Mouse (Mus musculus) heart, postnatal 36 days (tissue): ENCODE measurements around the gene Irgm2. TPM values are rescaled to one million over a fixed set of nuclear protein-coding genes. Genes with fewer than 3 reads are reported as not detected.

Experiments
- DNase-seq, 2 experiments: peaks; one replicate each; pipeline ENCODE4 v3.0.0; 2021 to 2022
- intact Hi-C: fragments of 180-260 bp; cut with DNase I; formaldehyde crosslinking; loops from one replicate; pipeline ENCODE4 v1.15.1; 2025
- total RNA-seq, 2 experiments: library from RNA; stranded (reverse); gene quantifications; 2 replicates each; pipeline ENCODE4 v1.2.3; 2021

Gene Irgm2
- total RNA-seq, 2 experiments from 2014 or later: 10.9 to 13.7 TPM

- DNase-seq: no peak
- intact Hi-C loops: no loop called here
Measured at GRCm38 (mm10) chr11:58249203-58249981, 50.0 kb downstream of the Irgm2 start.

- intact Hi-C loops: no loop called here
Measured at GRCm38 (mm10) chr11:58250550-58250949, 51.1 kb downstream of the Irgm2 start.

GRCm38 (mm10) chr11:58254411-58254810 lies 55.0 kb downstream of the Irgm2 start:
- intact Hi-C loops: no loop called here

More at GRCm38 (mm10) chr11:58250550-58250949, 51.1 kb downstream of the Irgm2 start:
- DNase-seq: no peak

GRCm38 (mm10) chr11:58257816-58258215 lies 58.4 kb downstream of the Irgm2 start:
- intact Hi-C loops: no loop called here
- no peak for DNase-seq

More at GRCm38 (mm10) chr11:58254411-58254810, 55.0 kb downstream of the Irgm2 start:
- DNase-seq: no peak

GRCm38 (mm10) chr11:58260156-58260555 lies 60.7 kb downstream of the Irgm2 start:
- intact Hi-C loops: no loop called here
- no peak for DNase-seq

GRCm38 (mm10) chr11:58261826-58262225 lies 62.4 kb downstream of the Irgm2 start:
- intact Hi-C loops: no loop called here
- no peak for DNase-seq

GRCm38 (mm10) chr11:58262336-58262735 lies 62.9 kb downstream of the Irgm2 start:
- DNase-seq: no peak
- intact Hi-C loops: no loop called here

- no peak for DNase-seq
- intact Hi-C loops: no loop called here
Measured at GRCm38 (mm10) chr11:58263516-58263915, 64.1 kb downstream of the Irgm2 start.

GRCm38 (mm10) chr11:58264546-58264945 lies 65.1 kb downstream of the Irgm2 start:
- intact Hi-C loops: no loop called here
- no peak for DNase-seq

- intact Hi-C loops: no loop called here
- no peak for DNase-seq
Measured at GRCm38 (mm10) chr11:58268285-58268684, 68.9 kb downstream of the Irgm2 start.

Other genes starting within 250 kb of the Irgm2 start
- 10 to 100 TPM; 52.4 to 55.3 TPM for gene Larp1, start 190.6 kb upstream of the Irgm2 start, total RNA-seq
- gene Gm12248, start 106.5 kb upstream of the Irgm2 start, total RNA-seq: not detected
- 10 to 100 TPM; 36.5 to 37.4 TPM for gene Cnot8, start 95.5 kb upstream of the Irgm2 start, total RNA-seq
- 1 to 10 TPM; 8.3 to 9.9 TPM for gene Gemin5, start 31.1 kb upstream of the Irgm2 start, total RNA-seq
- 10 to 100 TPM; 50.3 to 53.8 TPM for gene Mrpl22, start 28.0 kb upstream of the Irgm2 start, total RNA-seq
- gene Igtp, start 62 bp upstream of the Irgm2 start, total RNA-seq: 1 to 10 TPM; 8.7 to 9.2 TPM
- not detected for gene 4930438A08Rik, start 75.2 kb downstream of the Irgm2 start, total RNA-seq
- gene Zfp692, start 107.5 kb downstream of the Irgm2 start, total RNA-seq: 1 to 10 TPM; 3.1 to 4.0 TPM
- gene Zfp672, start 130.7 kb downstream of the Irgm2 start, total RNA-seq: 10 to 100 TPM; 36.4 to 40.8 TPM
- 10 to 100 TPM; 34.5 to 35.5 TPM for gene Sh3bp5l, start 131.1 kb downstream of the Irgm2 start, total RNA-seq
- gene Lypd8, start 179.4 kb downstream of the Irgm2 start, total RNA-seq: not detected
- gene 1810065E05Rik, start 221.5 kb downstream of the Irgm2 start, total RNA-seq: not detected
- gene Gm12253, start 232.9 kb downstream of the Irgm2 start, total RNA-seq: not detected